Mouse (Mus musculus): ENCODE results near the gene Svep1.
A peak's percentile ranks its signal among the peaks of the same experiment; 100 is the strongest.

The Svep1 gene

DNA sequence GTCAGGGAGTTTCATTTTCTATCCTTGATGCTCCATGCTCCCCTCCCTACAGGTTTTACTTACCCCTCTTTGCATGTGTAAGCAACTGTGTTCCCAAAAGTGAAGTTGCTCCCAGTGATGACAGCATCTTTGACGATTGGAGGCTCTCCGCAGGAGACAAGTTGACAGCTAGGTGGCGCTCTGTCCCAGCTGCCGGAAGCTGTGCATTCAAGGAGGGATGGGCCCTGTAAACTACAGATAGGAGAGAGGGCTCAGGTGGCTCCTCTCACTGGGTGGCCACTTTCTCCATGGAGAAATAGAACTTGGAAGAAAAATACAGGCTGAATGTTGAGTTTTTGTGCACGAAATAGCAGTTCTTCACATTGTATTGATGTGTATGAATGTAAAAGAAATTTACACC lies 124.1 kb downstream of the Svep1 start:
- peak; percentile 88 for DNase-seq (ENCODE audit: low spot score)

- DNase-seq (ENCODE audit: low spot score): peak; percentile 75
Observed at GRCm38 (mm10) chr4:58079631-58080030, 127.0 kb downstream of the Svep1 start.

GRCm38 (mm10) chr4:58077950-58078349 lies 128.7 kb downstream of the Svep1 start:
- no peak for DNase-seq (ENCODE audit: low spot score)

DNA sequence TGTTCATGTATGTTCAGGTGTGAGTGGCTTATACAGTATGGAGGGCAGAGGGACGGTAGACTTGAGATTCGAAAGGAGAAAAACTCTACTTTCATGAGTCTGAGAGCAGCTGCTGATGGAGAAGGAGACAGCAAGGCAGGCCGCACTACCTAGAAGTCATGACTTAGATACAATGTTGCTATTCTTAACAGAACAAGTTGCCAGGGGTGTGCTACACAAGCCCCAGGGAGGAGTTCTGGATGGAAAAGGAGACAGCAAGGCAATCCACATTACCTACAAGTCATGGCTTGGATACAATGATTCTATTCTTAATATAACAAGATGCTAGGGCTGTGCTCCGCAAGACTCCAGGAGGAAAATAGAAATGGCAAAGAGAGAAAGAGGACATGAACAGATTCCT lies 129.1 kb downstream of the Svep1 start:
- DNase-seq (ENCODE audit: low spot score): no peak

GRCm38 (mm10) chr4:58072888-58073287 lies 133.8 kb downstream of the Svep1 start:
- DNase-seq (ENCODE audit: low spot score): no peak

GRCm38 (mm10) chr4:58068886-58069285 lies 137.8 kb downstream of the Svep1 start:
- no peak for DNase-seq (ENCODE audit: low spot score)

DNA sequence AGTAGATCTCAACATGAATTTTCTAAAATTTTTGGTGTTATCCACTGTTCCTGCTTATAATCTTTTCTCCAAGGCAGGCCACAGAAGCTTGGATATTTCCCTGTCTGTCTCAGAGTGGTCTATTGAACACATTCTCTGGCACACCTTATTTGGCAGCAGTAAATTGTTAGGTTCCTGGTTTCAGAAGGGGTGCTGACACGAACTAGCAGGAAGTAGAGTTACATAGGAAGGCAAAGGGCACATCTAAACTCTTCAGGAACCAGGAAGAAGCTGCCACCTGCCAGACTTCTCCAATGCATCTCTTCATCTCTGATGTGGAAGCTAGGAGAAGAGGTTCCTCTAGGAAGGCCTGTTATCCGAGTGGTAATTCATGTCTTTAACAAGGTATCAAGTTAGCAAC lies 141.9 kb downstream of the Svep1 start:
- DNase-seq (ENCODE audit: low spot score): no peak

- DNase-seq (ENCODE audit: low spot score): no peak
Observed at GRCm38 (mm10) chr4:58062933-58063332, 143.7 kb downstream of the Svep1 start.

DNA sequence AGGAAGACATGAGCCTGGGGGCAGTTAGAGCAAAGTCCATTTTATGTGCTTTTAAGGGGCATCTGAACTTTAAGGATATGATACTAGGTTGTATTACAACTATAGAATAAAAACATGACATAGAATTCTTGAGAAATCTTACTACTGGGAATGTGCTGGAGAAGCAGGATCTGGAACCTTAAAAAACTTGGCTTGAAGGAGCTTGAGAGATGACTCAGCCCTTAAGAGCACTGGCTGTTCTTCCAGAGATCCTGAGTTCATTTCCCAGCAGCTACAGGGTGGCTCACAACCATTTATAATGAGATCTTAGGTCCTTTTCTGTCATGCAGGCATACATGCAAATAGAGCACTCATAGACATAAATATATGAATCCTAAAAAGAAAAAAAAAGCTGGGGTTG lies 151.0 kb downstream of the Svep1 start:
- DNase-seq (ENCODE audit: low spot score): no peak

- DNase-seq (ENCODE audit: low spot score): no peak
Observed at GRCm38 (mm10) chr4:58054441-58054840, 152.2 kb downstream of the Svep1 start.

GRCm38 (mm10) chr4:58050746-58051145 lies 155.9 kb downstream of the Svep1 start:
- DNase-seq (ENCODE audit: low spot score): no peak

DNA sequence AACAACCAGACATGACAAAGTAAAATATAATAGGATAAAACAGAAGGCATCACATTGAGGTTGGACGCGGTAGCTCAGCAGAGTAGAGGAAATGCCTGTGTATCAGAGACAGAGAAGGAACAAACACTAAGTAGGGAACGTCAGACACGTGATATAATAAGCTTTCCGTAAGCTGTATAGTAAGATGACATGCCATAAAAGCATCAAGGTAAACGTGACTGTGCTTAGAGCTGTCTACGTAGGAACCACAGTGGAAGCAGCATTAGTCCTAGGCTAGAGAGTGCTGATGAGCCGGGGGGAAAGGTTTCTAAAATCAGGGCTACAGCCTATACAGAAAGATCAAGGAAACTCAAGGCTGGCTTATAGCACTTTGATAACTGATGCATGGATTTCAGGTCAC lies 156.4 kb downstream of the Svep1 start:
- DNase-seq (ENCODE audit: low spot score): no peak

- DNase-seq (ENCODE audit: low spot score): no peak
Observed at GRCm38 (mm10) chr4:58044833-58045232, 161.8 kb downstream of the Svep1 start.

- DNase-seq (ENCODE audit: low spot score): no peak
Observed at GRCm38 (mm10) chr4:58044356-58044755, 162.3 kb downstream of the Svep1 start.

DNA sequence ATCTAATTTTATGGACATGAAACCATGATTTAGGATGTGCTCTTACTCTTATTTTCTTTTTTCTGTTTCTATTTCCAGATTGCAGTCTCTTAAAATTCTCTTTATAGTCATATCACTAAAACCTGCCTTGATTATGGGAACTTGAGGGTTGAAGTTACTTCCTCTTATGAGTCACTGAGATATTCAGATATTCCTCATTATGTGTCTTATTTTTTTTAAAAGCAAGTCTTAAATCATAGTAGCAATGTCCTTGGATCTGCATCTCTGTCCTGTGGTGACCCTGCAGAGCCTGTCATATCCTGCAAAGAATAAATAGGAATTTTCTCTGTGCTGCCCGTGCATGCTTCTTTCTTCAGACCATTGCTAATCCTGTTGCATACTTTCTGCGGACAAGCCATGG lies 166.6 kb downstream of the Svep1 start:
- no peak for DNase-seq (ENCODE audit: low spot score)

DNA sequence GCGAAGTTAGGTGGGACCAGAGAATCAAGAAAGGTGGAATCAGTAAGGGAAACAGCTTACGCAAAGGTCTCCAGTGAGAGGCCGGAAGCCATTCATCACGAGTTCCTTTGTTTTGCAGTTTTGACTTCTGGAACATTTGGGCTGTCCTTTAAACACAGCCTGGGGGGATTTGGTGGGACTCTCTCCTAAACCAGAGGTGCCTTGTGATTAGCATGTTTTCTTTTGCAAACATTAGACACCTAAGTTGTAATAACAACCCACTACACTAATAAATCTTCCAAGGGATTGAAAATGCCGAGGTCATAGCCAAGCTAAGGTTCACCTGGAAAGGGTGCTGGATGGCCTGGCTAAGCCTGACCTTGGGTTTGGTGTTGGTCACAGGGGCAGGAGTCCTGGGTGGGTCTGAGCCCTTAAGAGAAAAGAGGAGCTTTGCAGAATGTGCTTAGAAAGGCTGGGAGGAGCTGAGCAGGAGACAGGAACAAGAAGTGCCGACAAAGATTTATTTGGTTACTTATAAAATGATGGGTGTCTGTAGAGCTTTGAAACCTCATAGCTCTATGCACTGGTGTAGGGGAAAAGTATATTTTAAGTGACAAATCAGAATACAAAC lies 169.5 kb downstream of the Svep1 start:
- DNase-seq (ENCODE audit: low spot score): no peak

- DNase-seq (ENCODE audit: low spot score): no peak
Observed at GRCm38 (mm10) chr4:58034663-58035062, 172.0 kb downstream of the Svep1 start.

GRCm38 (mm10) chr4:58032714-58033113 lies 173.9 kb downstream of the Svep1 start:
- no peak for DNase-seq (ENCODE audit: low spot score)

- DNase-seq (ENCODE audit: low spot score): no peak
Observed at GRCm38 (mm10) chr4:58009024-58009423, 197.6 kb downstream of the Svep1 start, which contains the start of gene Txndc8. Txndc8 (minus strand) TSS chr4:58009124.

DNA sequence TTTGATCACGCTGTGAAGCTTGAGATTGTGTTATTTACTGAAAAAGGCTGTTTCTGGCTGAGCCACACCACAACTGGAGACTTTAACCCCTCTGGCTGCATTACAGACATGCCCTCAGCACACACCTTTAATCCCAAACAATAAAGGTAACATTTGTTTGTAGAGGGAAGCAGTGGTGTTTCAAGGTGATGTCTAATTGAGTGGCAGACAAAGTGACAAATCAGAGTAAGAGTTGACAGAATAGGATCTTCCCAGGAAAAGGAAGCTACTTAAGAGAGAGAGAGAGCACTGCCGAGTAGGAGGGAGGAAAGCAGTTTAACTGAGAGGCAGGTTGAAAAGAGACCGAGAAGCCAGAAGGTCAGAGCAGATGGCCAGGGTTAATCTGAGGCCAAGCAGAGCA lies 203.2 kb downstream of the Svep1 start:
- DNase-seq (ENCODE audit: low spot score): no peak
